Mouse (Mus musculus) Patski (cell line): Measurements from ENCODE around the gene Tmem210. TPM values are rescaled to one million over a fixed set of nuclear protein-coding genes. Genes with fewer than 3 reads are reported as not detected.

Experiments
- ATAC-seq: fragments of 100-300 bp; one replicate; pipeline ENCODE4 v1.8.0; 2021
- CTCF ChIA-PET: fragments of 350-600 bp; sonication (Branson Sonifier 250); formaldehyde crosslinking; loops from one replicate; lab custom pipeline; 2022; ENCODE audit warnings: inconsistent platforms; lab: Charles Lee
- POLR2A ChIA-PET: fragments of 350-600 bp; sonication (Branson Sonifier 250); formaldehyde crosslinking; loops from one replicate; lab custom pipeline; 2022; ENCODE audit warnings: antibody characterized with exemption, inconsistent platforms; lab: Charles Lee
- DNase-seq: peaks from one replicate; pipeline ENCODE4 v3.0.0-alpha.2; 2011; ENCODE audit warnings: low read depth, low spot score
- H3K27me3 ChIP-seq: fragments of 371-371 bp; one replicate; pipeline ENCODE4 v1.5.1; 2021
- CTCF ChIP-seq: fragments of 100-300 bp; IDR thresholded peaks from one replicate; pipeline ENCODE4 v1.5.1; 2021
- in situ Hi-C: fragments of 300-500 bp; cut with MboI; formaldehyde crosslinking; loops from 3 replicates; pipeline ENCODE4 v1.11.1; 2018; ENCODE audit warnings: low pct_unique_long_range_greater_than_20kb, mixed read lengths
- polyA plus RNA-seq: library from polyadenylated mRNA; unstranded; gene quantifications from one replicate; pipeline ENCODE4 v1.2.3, GENCODE M21; 2021

Gene Tmem210
- polyA plus RNA-seq, 1 experiment from 2014 or later = not detected

- CTCF ChIA-PET = interaction anchor here (1.3 to 1.8 kb wide), 5 partner anchors 10 to 63 kb away, joined by 3 to 13 read pairs (median 4); no protein-coding TSS in a partner anchor
- no peak for DNase-seq
- POLR2A ChIA-PET = interaction anchor here (1.1 kb wide), 1 partner anchor 20 kb away, joined by 6 read pairs; the partner anchor contains the start of genes Anapc2 and Ssna1
- in situ Hi-C loops = no loop called here
- TF ChIP-seq CTCF = no peak
- no peak for ATAC-seq
- H3K27me3 ChIP-seq = peaks cover 16% of the 10 kb centered on the region
These were observed 3.5 kb downstream of the Tmem210 start for GRCm38 (mm10) chr2:25291184-25292053.

- in situ Hi-C loops = no loop called here
- no peak for ATAC-seq
- ChIA-PET POLR2A (no interaction called here), CTCF (interaction anchor here (0.8 to 1.8 kb wide), 12 partner anchors 8 to 64 kb away, joined by 3 to 13 read pairs (median 4); partner anchors contain the start of genes Anapc2 and Ssna1)
- DNase-seq = no peak
- H3K27me3 ChIP-seq = peaks cover 20% of the 10 kb centered on the region
- no peak for TF ChIP-seq CTCF
These were observed 4.2 kb downstream of the Tmem210 start for GRCm38 (mm10) chr2:25292054-25292544.

GRCm38 (mm10) chr2:25292856-25293255 is 4.9 kb downstream of the Tmem210 start:
- ChIA-PET POLR2A (interaction anchor here (0.7 kb wide), 1 partner anchor 25 kb away, joined by 3 read pairs; no protein-coding TSS in a partner anchor), CTCF (interaction anchor here (0.8 to 1.8 kb wide), 11 partner anchors 9 to 64 kb away, joined by 3 to 13 read pairs (median 4); partner anchors contain the start of genes Anapc2 and Ssna1)
- ATAC-seq (no peak), DNase-seq (no peak)
- no peak for TF ChIP-seq CTCF
- peaks cover 27% of the 10 kb centered on the region for H3K27me3 ChIP-seq
- in situ Hi-C loops = no loop called here

DNA sequence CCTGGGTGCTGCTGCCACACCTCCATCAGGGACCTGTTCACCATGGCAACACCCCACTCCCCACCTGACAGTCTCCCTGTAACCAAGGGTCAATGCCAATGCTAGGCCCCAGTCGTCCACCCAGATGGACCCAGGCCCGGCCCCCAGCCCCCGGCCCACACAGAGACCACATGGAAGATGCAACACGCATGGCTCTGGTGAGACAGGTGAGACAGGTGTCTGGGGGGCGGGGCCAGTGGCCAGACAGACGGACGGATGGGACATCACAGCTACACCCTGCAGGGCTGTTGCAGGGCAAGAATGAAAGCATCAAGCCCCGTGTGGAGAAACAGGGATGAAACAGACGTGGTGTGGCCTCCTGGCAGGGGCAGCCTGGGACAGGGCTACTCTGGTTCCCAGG is 5.8 kb downstream of the Tmem210 start:
- peaks cover 35% of the 10 kb centered on the region for H3K27me3 ChIP-seq
- no peak for TF ChIP-seq CTCF
- ATAC-seq = no peak
- CTCF ChIA-PET = interaction anchor here (1.4 kb wide), 2 partner anchors 10 to 12 kb away, joined by 4 to 8 read pairs; no protein-coding TSS in a partner anchor
- in situ Hi-C loops = no loop called here
- no peak for DNase-seq
- POLR2A ChIA-PET = no interaction called here

DNA sequence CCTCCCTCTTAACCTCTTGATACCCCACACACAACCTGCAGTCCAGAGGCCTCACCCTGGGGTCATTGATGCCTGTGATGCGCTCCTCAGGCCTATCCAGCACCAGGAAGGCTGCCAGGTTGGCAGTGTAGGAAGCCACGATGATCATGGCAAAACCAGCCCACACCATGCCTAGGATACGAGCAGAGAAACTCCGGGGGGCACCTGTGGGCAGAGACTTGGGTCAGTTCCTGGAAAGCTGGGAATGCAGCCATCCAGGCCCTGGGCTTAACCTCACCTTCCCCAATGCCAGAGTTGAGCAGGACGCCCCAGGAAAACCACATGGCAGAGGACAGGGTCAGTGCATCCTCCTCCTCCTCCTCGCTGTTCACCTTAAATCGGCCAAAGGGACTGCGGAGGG is 9.1 kb downstream of the Tmem210 start:
- TF ChIP-seq CTCF = no peak
- H3K27me3 ChIP-seq = peaks cover 39% of the 10 kb centered on the region
- ATAC-seq (no peak), DNase-seq (no peak)
- POLR2A ChIA-PET = no interaction called here
- CTCF ChIA-PET = interaction anchor here (1.7 kb wide), 1 partner anchor 17 kb away, joined by 4 read pairs; no protein-coding TSS in a partner anchor
- in situ Hi-C loops = no loop called here

GRCm38 (mm10) chr2:25298046-25298445 is 10.1 kb downstream of the Tmem210 start:
- POLR2A ChIA-PET = no interaction called here

GRCm38 (mm10) chr2:25303452-25303851 is 15.5 kb downstream of the Tmem210 start:
- ChIA-PET CTCF (no interaction called here), POLR2A (no interaction called here)
- TF ChIP-seq CTCF = no peak
- peaks cover 44% of the 10 kb centered on the region for H3K27me3 ChIP-seq
- no peak for ATAC-seq
- in situ Hi-C loops = no loop called here
- no peak for DNase-seq

More at GRCm38 (mm10) chr2:25298046-25298445, 10.1 kb downstream of the Tmem210 start:
- H3K27me3 ChIP-seq = peaks cover 48% of the 10 kb centered on the region
- ATAC-seq (no peak), DNase-seq (no peak)
- CTCF ChIA-PET = no interaction called here
- TF ChIP-seq CTCF = no peak
- in situ Hi-C loops = no loop called here

GRCm38 (mm10) chr2:25303931-25304656 is 16.1 kb downstream of the Tmem210 start:
- ATAC-seq = no peak
- peaks cover 48% of the 10 kb centered on the region for H3K27me3 ChIP-seq
- ChIA-PET POLR2A (no interaction called here), CTCF (no interaction called here)
- in situ Hi-C loops = no loop called here
- no peak for DNase-seq
- TF ChIP-seq CTCF = no peak

- ChIA-PET CTCF (interaction anchor here (0.9 kb wide), 1 partner anchor 12 kb away, joined by 3 read pairs; no protein-coding TSS in a partner anchor), POLR2A (interaction anchor here (0.8 kb wide), 1 partner anchor 48 kb away, joined by 3 read pairs; no protein-coding TSS in a partner anchor)
- peaks cover 54% of the 10 kb centered on the region for H3K27me3 ChIP-seq
- DNase-seq = no peak
- ATAC-seq = no peak
- TF ChIP-seq CTCF = no peak
- in situ Hi-C loops = no loop called here
These were observed 17.0 kb downstream of the Tmem210 start for GRCm38 (mm10) chr2:25304657-25305541.
